Mouse (Mus musculus) erythroblast, embryonic 14.5 days (primary cell): Measurements from ENCODE around the gene Hivep3.

Source experiments
- GATA1 ChIP-seq: IDR thresholded peaks from 2 replicates; pipeline ENCODE4 v1.6.1; 2012; ENCODE audit warnings: low read length, inconsistent platforms, mixed read lengths
- TAL1 ChIP-seq: IDR thresholded peaks from 3 replicates; pipeline ENCODE4 v1.6.1; 2012; ENCODE audit warnings: low read length, inconsistent platforms, mixed read lengths

- TF ChIP-seq GATA1 (no peak), TAL1 (no peak)
These were observed 288.8 kb downstream of the Hivep3 start for GRCm38 (mm10) chr4:120022392-120022791.
